Mouse (Mus musculus) ES-E14 (cell line): ENCODE measurements around the gene Mylip.

ENCODE experiments used
- CHD2 ChIP-seq: IDR thresholded peaks from 2 replicates; pipeline ENCODE4 v1.6.1; 2014; ENCODE audit warnings: mild to moderate bottlenecking, low read depth, low read length, inconsistent platforms
- HCFC1 ChIP-seq: IDR thresholded peaks from 2 replicates; pipeline ENCODE4 v1.6.1; 2012; ENCODE audit warnings: low read length, inconsistent platforms, borderline replicate concordance; ENCODE audit not compliant: insufficient read depth
- MAFK ChIP-seq: IDR thresholded peaks from 2 replicates; pipeline ENCODE4 v1.6.1; 2014; ENCODE audit warnings: mild to moderate bottlenecking, low read depth, low read length, inconsistent platforms; ENCODE audit not compliant: insufficient read depth
- ZC3H11A ChIP-seq: IDR thresholded peaks from 2 replicates; pipeline ENCODE4 v1.6.1; 2012; ENCODE audit warnings: low read depth, mild to moderate bottlenecking, inconsistent platforms, low read length, borderline replicate concordance
- ZNF384 ChIP-seq: IDR thresholded peaks from 2 replicates; pipeline ENCODE4 v1.6.1; 2012; ENCODE audit warnings: low read depth, low read length, inconsistent platforms

- TF ChIP-seq MAFK = no peak
- TF ChIP-seq ZC3H11A = no peak
- peak; percentile 93 for TF ChIP-seq HCFC1
- TF ChIP-seq CHD2 = no peak
- TF ChIP-seq ZNF384 = no peak
Measured at GRCm38 (mm10) chr13:45354824-45355223, 34.7 kb upstream of the Mylip start.
